Mouse (Mus musculus) liver, adult (tissue): ENCODE measurements around the gene Nfe2l2.
A peak's percentile ranks its signal among the peaks of the same experiment; 100 is the strongest.

ENCODE experiments used
- GATA4 ChIP-seq: IDR thresholded peaks from 2 replicates; pipeline ENCODE4 v1.6.1; 2014; ENCODE audit warnings: mild to moderate bottlenecking, low read length; ENCODE audit not compliant: insufficient replicate concordance

The Nfe2l2 gene

DNA sequence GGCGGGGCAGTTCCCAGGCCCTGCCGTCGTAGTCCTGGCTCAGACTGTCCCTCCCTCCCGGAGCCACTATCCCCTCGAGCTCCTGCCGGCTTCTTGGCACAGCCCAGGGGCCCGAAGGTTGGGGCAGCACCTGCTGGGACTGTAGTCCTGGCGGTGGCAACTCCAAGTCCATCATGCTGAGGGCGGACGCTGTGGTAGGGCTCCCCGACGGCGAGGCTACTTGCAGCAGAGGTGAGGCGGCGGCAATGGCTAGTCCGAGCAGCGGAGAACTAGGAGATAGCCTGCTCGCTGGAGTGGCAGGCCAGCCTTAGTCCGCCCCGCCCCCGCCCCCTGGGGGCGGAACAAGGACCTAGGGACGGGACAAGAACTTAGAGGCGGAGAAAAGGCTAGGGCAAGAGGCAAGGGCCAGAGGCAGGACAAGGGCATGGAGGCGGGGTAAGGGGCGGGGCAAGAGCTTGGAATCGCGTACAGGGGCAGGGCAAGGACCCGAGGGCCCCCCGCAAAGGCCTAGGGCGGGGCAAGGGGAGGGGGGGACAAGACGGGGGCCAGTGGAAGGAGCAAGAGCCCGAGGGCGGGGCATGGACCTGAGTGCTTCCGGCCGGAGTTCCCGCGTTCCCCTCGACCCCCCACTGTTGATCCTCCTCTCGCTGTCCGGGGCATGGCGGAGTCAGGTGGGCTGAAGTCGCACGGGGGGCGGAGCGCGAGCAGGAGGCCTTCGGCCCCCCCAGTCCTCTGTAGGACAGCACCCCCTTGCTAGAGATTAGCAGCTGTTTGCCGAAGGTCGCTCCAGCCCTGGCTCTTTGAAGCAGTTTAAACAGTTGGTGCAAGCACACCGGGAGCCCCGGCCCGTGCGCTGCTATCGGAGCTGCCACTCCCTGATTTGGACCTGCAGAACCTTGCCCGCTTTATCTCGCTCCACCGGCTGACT is at the start of gene Nfe2l2:
Gene Nfe2l2, minus strand, starts transcription at position 408 of the 928 bp plus-strand sequence.
- peak; percentile 92; the same call in 1 of the 2 replicates for TF ChIP-seq GATA4

GRCm38 (mm10) chr2:75752306-75753175 is 48.1 kb upstream of the Nfe2l2 start:
- no peak for TF ChIP-seq GATA4

DNA sequence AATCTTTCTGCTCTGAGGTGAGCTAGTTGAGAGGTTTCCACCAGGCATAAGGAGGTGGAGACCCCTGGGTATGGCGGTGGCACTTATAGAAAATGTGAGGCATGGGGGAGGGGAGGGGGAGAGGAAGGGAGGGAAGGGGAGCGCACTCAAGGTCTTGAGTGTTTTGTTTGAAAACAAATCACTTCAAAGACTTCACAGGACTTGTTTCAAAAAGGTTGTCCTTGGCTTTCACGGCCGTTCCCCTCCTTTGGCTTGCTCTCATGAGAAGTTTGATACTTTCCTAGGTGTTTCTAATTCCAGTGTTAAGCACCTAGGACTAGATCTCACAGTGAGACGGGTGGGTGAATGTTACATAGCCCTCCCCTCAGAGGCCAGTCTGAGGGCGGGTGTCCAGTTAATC is 47.5 kb upstream of the Nfe2l2 start:
- no peak for TF ChIP-seq GATA4

DNA sequence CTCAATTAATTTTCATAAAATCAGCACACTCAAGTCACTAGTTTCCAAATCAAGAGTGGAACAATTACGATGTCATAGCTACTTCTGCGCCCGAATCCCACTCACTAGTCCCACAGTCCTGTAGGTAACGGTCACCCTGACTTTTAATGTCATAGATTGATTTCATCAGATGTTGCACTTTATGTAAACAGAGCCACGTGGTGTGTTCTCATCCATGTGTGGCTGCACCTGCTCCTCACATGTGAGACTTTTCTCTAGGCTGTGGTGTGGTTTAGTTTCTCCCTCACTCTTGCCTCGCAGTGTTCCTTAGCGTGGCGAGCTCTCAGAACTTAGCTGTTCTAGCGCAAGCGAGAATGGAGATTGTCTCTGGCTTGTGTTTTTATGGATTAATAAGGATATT is 46.4 kb upstream of the Nfe2l2 start:
- TF ChIP-seq GATA4, result no peak

DNA sequence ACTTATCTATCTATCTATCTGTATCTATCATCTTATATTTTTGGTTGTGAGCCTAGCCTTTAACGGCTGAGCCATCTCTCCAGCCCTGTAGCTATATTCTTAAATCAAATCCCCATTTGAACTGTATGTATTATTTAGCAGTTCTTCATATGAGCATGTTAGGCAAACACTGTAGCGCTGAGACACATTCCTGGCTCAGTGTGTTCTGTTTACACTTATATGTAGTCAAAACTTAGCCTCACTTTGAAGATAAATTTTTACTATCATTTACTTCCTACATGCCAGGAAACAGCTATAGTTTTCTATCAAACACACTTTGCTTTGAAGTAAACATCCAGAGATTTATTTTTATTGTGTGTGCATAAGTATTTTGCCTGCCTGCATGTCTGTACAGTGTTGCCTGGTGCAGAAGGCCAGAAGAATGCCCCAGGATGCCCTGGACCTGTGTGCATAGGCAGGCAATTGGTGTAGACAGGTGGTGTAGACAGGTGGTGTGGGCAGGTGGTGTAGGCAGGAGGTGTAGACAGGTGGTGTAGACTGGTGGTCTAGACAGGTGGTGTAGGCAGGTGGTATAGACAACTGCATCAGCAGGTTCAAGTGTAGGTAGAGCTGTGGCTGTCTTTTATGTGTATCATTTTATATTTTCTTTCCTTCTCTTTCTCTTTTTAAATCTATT is 45.7 kb upstream of the Nfe2l2 start:
- no peak for TF ChIP-seq GATA4

GRCm38 (mm10) chr2:75748841-75749240 is 44.4 kb upstream of the Nfe2l2 start:
- TF ChIP-seq GATA4, result no peak

- TF ChIP-seq GATA4, result no peak
Measured at GRCm38 (mm10) chr2:75737006-75737503, 32.6 kb upstream of the Nfe2l2 start.

GRCm38 (mm10) chr2:75734196-75734865 is 29.9 kb upstream of the Nfe2l2 start:
- TF ChIP-seq GATA4, result no peak

GRCm38 (mm10) chr2:75733177-75733576 is 28.7 kb upstream of the Nfe2l2 start:
- TF ChIP-seq GATA4, result no peak

DNA sequence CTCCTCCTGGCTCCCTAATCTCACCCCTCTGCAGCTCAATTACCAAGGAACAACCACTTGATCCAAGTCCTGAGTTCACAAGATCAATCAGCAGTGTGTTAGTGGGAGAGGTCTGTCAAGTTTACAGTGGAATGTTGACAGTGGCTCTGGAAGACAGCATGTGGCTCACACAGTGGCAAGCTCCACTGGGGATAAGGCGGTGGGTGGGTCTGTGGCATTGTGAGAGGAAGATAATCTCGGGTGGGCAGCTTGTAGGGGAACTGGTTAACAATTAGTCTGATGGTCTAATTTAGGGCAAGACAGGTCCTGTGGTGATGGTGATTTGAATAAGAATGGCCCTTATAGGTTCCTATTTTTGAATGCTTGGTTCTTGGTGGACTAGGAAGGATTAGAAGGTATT is 27.5 kb upstream of the Nfe2l2 start:
- no peak for TF ChIP-seq GATA4

- no peak for TF ChIP-seq GATA4
Measured at GRCm38 (mm10) chr2:75731233-75731651, 26.8 kb upstream of the Nfe2l2 start.

DNA sequence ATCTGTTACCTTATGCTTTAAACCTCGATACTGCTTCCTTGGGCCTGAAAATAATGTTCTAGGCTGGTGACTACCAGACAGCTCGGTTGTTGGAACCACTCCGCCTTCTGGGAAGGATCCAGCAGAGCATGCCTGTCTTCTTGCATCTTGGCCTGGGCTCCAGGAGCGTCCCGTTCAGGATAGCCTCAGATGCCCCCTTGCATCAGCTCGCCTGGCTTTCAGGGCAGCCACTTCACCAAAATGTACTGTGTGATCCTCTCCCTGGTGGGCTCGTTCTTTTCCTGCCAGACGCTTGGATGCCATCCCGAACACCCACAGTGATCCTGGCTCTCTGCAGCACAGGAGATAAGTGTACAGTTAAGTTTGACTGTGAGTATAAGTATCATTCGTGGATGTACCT is 25.6 kb upstream of the Nfe2l2 start:
- no peak for TF ChIP-seq GATA4

GRCm38 (mm10) chr2:75724863-75725445 is 20.5 kb upstream of the Nfe2l2 start:
- TF ChIP-seq GATA4, result no peak

DNA sequence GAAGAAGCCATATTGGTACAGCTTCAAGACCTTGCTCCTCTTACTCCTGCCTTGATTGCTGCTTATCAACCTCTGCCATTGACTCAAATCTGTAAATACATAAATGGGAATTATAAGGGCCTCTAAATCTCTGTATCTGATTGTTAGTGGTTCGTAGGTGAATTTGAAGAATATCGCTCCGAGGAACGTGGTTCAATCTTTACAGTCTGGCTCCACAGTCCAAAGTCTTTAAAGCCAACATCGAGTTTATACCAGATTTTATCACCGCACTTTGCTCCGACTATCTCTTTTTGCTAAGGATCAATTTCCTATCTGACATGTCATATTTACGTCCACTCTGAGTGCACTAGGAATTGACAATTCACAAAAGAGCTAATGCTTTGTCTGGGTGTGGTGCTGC is 19.0 kb upstream of the Nfe2l2 start:
- TF ChIP-seq GATA4, result no peak

GRCm38 (mm10) chr2:75722893-75723292 is 18.5 kb upstream of the Nfe2l2 start:
- peak; percentile 31; the same call in 1 of the 2 replicates for TF ChIP-seq GATA4
